Mouse (Mus musculus) MEL (cell line): ENCODE results near the gene Sh2d3c. TPM values are rescaled to one million over a fixed set of nuclear protein-coding genes. Genes with fewer than 3 reads are reported as not detected.

Source experiments
- DNase-seq: peaks from one replicate; pipeline ENCODE4 v3.0.0; 2011; ENCODE audit warnings: low read depth, low spot score
- H3K27ac ChIP-seq: 2 replicates; pipeline ENCODE4 v1.5.1; 2012; ENCODE audit warnings: low read depth, mild to moderate bottlenecking, control low read depth, low read length, moderate library complexity; ENCODE audit not compliant: control insufficient read depth
- H3K27me3 ChIP-seq, 2 experiments: fragments of 150-350 bp in 1 of 2; sonication (generic) in 1 of 2; 2 replicates each; pipeline ENCODE4 v1.6.1; 2012; ENCODE audit warnings: low read length in 2 of 2, mild to moderate bottlenecking in 2 of 2, improper control_type of control experiment in 1 of 2, moderate library complexity in 1 of 2; ENCODE audit not compliant: insufficient read depth in 2 of 2, control insufficient read depth in 1 of 2
- H3K36me3 ChIP-seq, 2 experiments: 2 replicates each; pipeline ENCODE4 v1.6.1; 2012 to 2014; ENCODE audit warnings: low read length in 2 of 2, improper control_type of control experiment in 1 of 2, inconsistent platforms in 1 of 2, mild to moderate bottlenecking in 1 of 2; ENCODE audit not compliant: insufficient read depth in 2 of 2, control insufficient read depth in 1 of 2
- H3K4me1 ChIP-seq, 2 experiments: fragments of 150-350 bp in 1 of 2; sonication (generic) in 1 of 2; 2 replicates each; pipeline ENCODE4 v1.6.1; 2012; ENCODE audit warnings: low read length in 2 of 2, improper control_type of control experiment in 1 of 2, mild to moderate bottlenecking in 1 of 2; ENCODE audit not compliant: insufficient read depth in 2 of 2, control insufficient read depth in 1 of 2
- H3K4me3 ChIP-seq, 2 experiments: fragments of 150-350 bp in 1 of 2; sonication (generic) in 1 of 2; 2 replicates each; pipeline ENCODE4 v1.5.1; 2012; ENCODE audit warnings: low read depth in 2 of 2, low read length in 2 of 2, mild to moderate bottlenecking in 2 of 2, moderate library complexity in 2 of 2, control low read depth in 1 of 2, improper control_type of control experiment in 1 of 2; ENCODE audit not compliant: control insufficient read depth in 1 of 2, insufficient read depth in 1 of 2
- H3K79me2 ChIP-seq: 2 replicates; pipeline ENCODE4 v1.6.1; 2012; ENCODE audit warnings: mild to moderate bottlenecking, low read length, moderate library complexity; ENCODE audit not compliant: control insufficient read depth, poor library complexity, insufficient read depth
- H3K9ac ChIP-seq: 2 replicates; pipeline ENCODE4 v1.6.1; 2012; ENCODE audit warnings: low read depth, mild to moderate bottlenecking, control low read depth, low read length, moderate library complexity; ENCODE audit not compliant: control insufficient read depth, poor library complexity, severe bottlenecking
- H3K9me3 ChIP-seq: fragments of 150-350 bp; sonication (generic); replicated peaks from 2 replicates; pipeline ENCODE4 v1.6.1; 2012; ENCODE audit warnings: mild to moderate bottlenecking, low read length, improper control_type of control experiment, moderate library complexity; ENCODE audit not compliant: insufficient read depth
- BHLHE40 ChIP-seq: IDR thresholded peaks from 2 replicates; pipeline ENCODE4 v1.6.1; 2012; ENCODE audit warnings: low read depth, mild to moderate bottlenecking, inconsistent platforms, low read length, improper control_type of control experiment, borderline replicate concordance
- CHD1 ChIP-seq: IDR thresholded peaks from 2 replicates; pipeline ENCODE4 v1.6.1; 2012; ENCODE audit warnings: low read depth, mild to moderate bottlenecking, inconsistent platforms, low read length, improper control_type of control experiment
- CTCF ChIP-seq, 3 experiments: IDR thresholded peaks in 2 of 3; conservative IDR thresholded peaks in 1 of 3; 2 replicates each; pipeline ENCODE4 v1.5.1; 2011 to 2012; ENCODE audit warnings: low read length in 3 of 3, low read depth in 2 of 3, mild to moderate bottlenecking in 2 of 3, improper control_type of control experiment in 1 of 3, inconsistent platforms in 1 of 3, mixed read lengths in 1 of 3, moderate library complexity in 1 of 3; ENCODE audit not compliant: control insufficient read depth in 1 of 3, insufficient read depth in 1 of 3, poor library complexity in 1 of 3, severe bottlenecking in 1 of 3
- E2F4 ChIP-seq: IDR thresholded peaks from 2 replicates; pipeline ENCODE4 v1.6.1; 2011; ENCODE audit warnings: low read depth, low read length, improper control_type of control experiment, borderline replicate concordance
- ELF1 ChIP-seq: IDR thresholded peaks from 2 replicates; pipeline ENCODE4 v1.6.1; 2014; ENCODE audit warnings: low read depth, mild to moderate bottlenecking, inconsistent platforms, low read length, improper control_type of control experiment, moderate library complexity
- EP300 ChIP-seq, 2 experiments: IDR thresholded peaks; 2 replicates each; pipeline ENCODE4 v1.6.1; 2011; ENCODE audit warnings: improper control_type of control experiment in 2 of 2, low read length in 2 of 2, low read depth in 1 of 2, mild to moderate bottlenecking in 1 of 2
- ETS1 ChIP-seq: IDR thresholded peaks from 2 replicates; pipeline ENCODE4 v1.6.1; 2012; ENCODE audit warnings: low read depth, mild to moderate bottlenecking, inconsistent platforms, low read length, improper control_type of control experiment, moderate library complexity
- GATA1 ChIP-seq: IDR thresholded peaks from 2 replicates; pipeline ENCODE4 v1.6.1; 2011; ENCODE audit warnings: low read depth, low read length, improper control_type of control experiment
- HCFC1 ChIP-seq: IDR thresholded peaks from 2 replicates; pipeline ENCODE4 v1.6.1; 2012; ENCODE audit warnings: low read depth, mild to moderate bottlenecking, inconsistent platforms, low read length, improper control_type of control experiment, moderate library complexity
- JUND ChIP-seq: IDR thresholded peaks from 2 replicates; pipeline ENCODE4 v1.6.1; 2011; ENCODE audit warnings: low read depth, mild to moderate bottlenecking, improper control_type of control experiment, low read length
- MAFK ChIP-seq: IDR thresholded peaks from 2 replicates; pipeline ENCODE4 v1.6.1; 2011; ENCODE audit warnings: low read depth, mild to moderate bottlenecking, low read length, improper control_type of control experiment, borderline replicate concordance
- MYC ChIP-seq: IDR thresholded peaks from 2 replicates; pipeline ENCODE4 v1.6.1; 2011; ENCODE audit warnings: low read depth, mild to moderate bottlenecking, low read length, improper control_type of control experiment, moderate library complexity
- NELFE ChIP-seq: IDR thresholded peaks from 2 replicates; pipeline ENCODE4 v1.6.1; 2011; ENCODE audit warnings: low read depth, low read length, improper control_type of control experiment
- POLR2AphosphoS2 ChIP-seq: IDR thresholded peaks from 2 replicates; pipeline ENCODE4 v1.6.1; 2011; ENCODE audit warnings: low read length, improper control_type of control experiment
- RAD21 ChIP-seq: IDR thresholded peaks from 2 replicates; pipeline ENCODE4 v1.6.1; 2011; ENCODE audit warnings: mild to moderate bottlenecking, low read depth, low read length, improper control_type of control experiment
- RCOR1 ChIP-seq: IDR thresholded peaks from 2 replicates; pipeline ENCODE4 v1.6.1; 2012; ENCODE audit warnings: low read depth, mild to moderate bottlenecking, inconsistent platforms, low read length, improper control_type of control experiment
- SMC3 ChIP-seq: IDR thresholded peaks from 2 replicates; pipeline ENCODE4 v1.6.1; 2011; ENCODE audit warnings: low read depth, low read length, improper control_type of control experiment
- TAL1 ChIP-seq: IDR thresholded peaks from 2 replicates; pipeline ENCODE4 v1.6.1; 2012; ENCODE audit warnings: mild to moderate bottlenecking, inconsistent platforms, low read length, moderate library complexity, mixed read lengths
- TBP ChIP-seq: IDR thresholded peaks from 2 replicates; pipeline ENCODE4 v1.8.0; 2011; ENCODE audit warnings: low read depth, low read length, improper control_type of control experiment
- TCF12 ChIP-seq: IDR thresholded peaks from 2 replicates; pipeline ENCODE4 v1.6.1; 2014; ENCODE audit warnings: low read depth, mild to moderate bottlenecking, inconsistent platforms, low read length, improper control_type of control experiment, moderate library complexity
- UBTF ChIP-seq: IDR thresholded peaks from 2 replicates; pipeline ENCODE4 v1.6.1; 2012; ENCODE audit warnings: low read depth, mild to moderate bottlenecking, inconsistent platforms, low read length, improper control_type of control experiment, moderate library complexity, borderline replicate concordance; ENCODE audit not compliant: insufficient read depth
- USF2 ChIP-seq, 2 experiments: IDR thresholded peaks; 2 replicates each; pipeline ENCODE4 v1.6.1; 2011 to 2012; ENCODE audit warnings: improper control_type of control experiment in 2 of 2, low read length in 2 of 2, borderline replicate concordance in 1 of 2, inconsistent platforms in 1 of 2, low read depth in 1 of 2, mild to moderate bottlenecking in 1 of 2; ENCODE audit not compliant: insufficient read depth in 1 of 2
- ZC3H11A ChIP-seq: IDR thresholded peaks from 2 replicates; pipeline ENCODE4 v1.6.1; 2012; ENCODE audit warnings: low read depth, mild to moderate bottlenecking, inconsistent platforms, low read length, improper control_type of control experiment
- ZMIZ1 ChIP-seq: IDR thresholded peaks from 2 replicates; pipeline ENCODE4 v1.6.1; 2012; ENCODE audit warnings: low read depth, mild to moderate bottlenecking, inconsistent platforms, low read length, improper control_type of control experiment, moderate library complexity
- polyA plus RNA-seq, 2 experiments: library from polyadenylated mRNA; stranded (reverse) in 1 of 2; unstranded in 1 of 2; fragments of >175 nt in 1 of 2; fragments of >200 nt in 1 of 2; gene quantifications; 2 replicates each; pipeline versions ENCODE4 v1.2.1 to v1.2.4; 2012; ENCODE audit warnings: low replicate concordance in 2 of 2, low read depth in 1 of 2; ENCODE audit not compliant: insufficient read length in 2 of 2, insufficient read depth in 1 of 2, missing spikeins in 1 of 2
- total RNA-seq: library from RNA; depleted of rRNA; stranded (reverse); fragments of 300-350 nt; gene quantifications from 2 replicates; pipeline ENCODE4 v1.2.3, GENCODE M21; 2012

The Sh2d3c gene
- total and polyA plus RNA-seq, 3 experiments = 0.19 to 0.43 TPM; not detected in 1

- no peak for TF ChIP-seq ETS1
- TF ChIP-seq SMC3 = peak; percentile 56
- peak; percentile 15 to 57 (median 32); a peak in 4 of 6 replicates for TF ChIP-seq CTCF (IDR thresholded peaks at IDR 0.05 in 2 of 3, conservative IDR thresholded peaks at IDR 0.05 in 1 of 3; ENCODE audit: control insufficient read depth in 1 of 3, insufficient read depth in 1 of 3, low read depth in 2 of 3, low read length in 3 of 3, poor library complexity in 1 of 3, severe bottlenecking in 1 of 3)
- TF ChIP-seq MAFK = no peak
- TF ChIP-seq HCFC1 = no peak
- peak; percentile 33 for TF ChIP-seq RAD21
- peak; percentile 44; the same call in 1 of the 2 replicates for TF ChIP-seq ZC3H11A
- H3K79me2 ChIP-seq = no peaks in the 10 kb centered on the region
- H3K9ac ChIP-seq = no peak overlapping the region
- H3K27ac ChIP-seq = no peak overlapping the region
- H3K9me3 ChIP-seq = no peaks in the 10 kb centered on the region
- no peaks in the 10 kb centered on the region for H3K36me3 ChIP-seq
- peak; percentile 49 for DNase-seq
- no peaks in the 10 kb centered on the region for H3K4me1 ChIP-seq
- no peak overlapping the region for H3K4me3 ChIP-seq
- H3K27me3 ChIP-seq = no peaks in the 10 kb centered on the region
These were observed 44.0 kb upstream of the Sh2d3c start for GRCm38 (mm10) chr2:32676821-32677220.

GRCm38 (mm10) chr2:32677683-32678082, 43.2 kb upstream of the Sh2d3c start:
- Histone ChIP-seq H3K4me1 (no peaks in the 10 kb centered on the region), H3K4me3 (no peak overlapping the region), H3K27ac (no peak overlapping the region), H3K79me2 (no peaks in the 10 kb centered on the region)
- no peak for TF ChIP-seq JUND
- TF ChIP-seq ZMIZ1 = no peak
- no peak for TF ChIP-seq EP300 (IDR thresholded peaks at IDR 0.05; ENCODE audit: low read depth in 1 of 2, low read length in 2 of 2)
- no peak for TF ChIP-seq CHD1
- TF ChIP-seq TCF12 = no peak
- TF ChIP-seq GATA1 = no peak
- no peak for TF ChIP-seq MYC
- no peak for TF ChIP-seq E2F4
- no peak for TF ChIP-seq TBP
- no peak for TF ChIP-seq POLR2AphosphoS2
- TF ChIP-seq NELFE = no peak
- TF ChIP-seq USF2 (IDR thresholded peaks at IDR 0.05; ENCODE audit: borderline replicate concordance in 1 of 2, insufficient read depth in 1 of 2, low read depth in 1 of 2, low read length in 2 of 2) = no peak
- TF ChIP-seq SMC3 = no peak
- TF ChIP-seq HCFC1 = no peak
- no peak for TF ChIP-seq BHLHE40
- TF ChIP-seq UBTF = no peak
- no peak for TF ChIP-seq ELF1
- no peak for TF ChIP-seq ZC3H11A
- TF ChIP-seq TAL1 = no peak
- TF ChIP-seq RCOR1 = no peak
- TF ChIP-seq, all 39 proteins: peak for 0
- H3K9me3 ChIP-seq = no peaks in the 10 kb centered on the region
- DNase-seq = no peak
- H3K27me3 ChIP-seq = no peaks in the 10 kb centered on the region
- H3K9ac ChIP-seq = no peak overlapping the region
- H3K36me3 ChIP-seq = no peaks in the 10 kb centered on the region
